8 mouse cellular contexts compared by ENCODE assay signal in genomic region chr11:88693002-88693769, GRCm38 (mm10). TPM values are rescaled to one million over a fixed set of nuclear protein-coding genes. Genes with fewer than 3 reads are reported as not detected.
DNase-seq lines count a peak whose midpoint lies in the region; ATAC-seq and TF ChIP-seq lines count a peak whose summit lies in the region.
"Had no signal": no experiment of that assay in that cellular context is flagged by ENCODE, and none has a peak within 500 bp of the region (broad histone marks: within the 10 kb centered on the region; RNA-seq: fewer than 3 reads in every experiment).

No protein-coding gene starts in this region.

- no peaks in the 10 kb centered on the region for H3K27me3 ChIP-seq in forebrain, embryonic 12.5 days
- H3K27me3 ChIP-seq: megakaryocyte, embryonic 14.5 days had no signal

- DNase-seq in B cell, adult 2 months = peak; percentile 20 to 21
- DNase-seq in CD4-positive helper T cell, adult 2 months (ENCODE audit: low read depth, low spot score) = peak; percentile 30
- DNase-seq in kidney, postnatal 4 days = peak; percentile 49 to 71
- DNase-seq in cerebellum, adult 18-20 months = no peak
- DNase-seq in thymus, postnatal 14 days = no peak
- no peak for DNase-seq in lung, adult 2 months

- H3K9me3 ChIP-seq in forebrain, embryonic 12.5 days = no peaks in the 10 kb centered on the region
- H3K9me3 ChIP-seq: megakaryocyte, embryonic 14.5 days had no signal

- H3K4me1 ChIP-seq in forebrain, embryonic 12.5 days = peaks cover 93% of the 10 kb centered on the region
- peaks cover 18% of the 10 kb centered on the region for H3K4me1 ChIP-seq in lung, adult 2 months (ENCODE audit: control insufficient read depth, insufficient read depth, low read length)

- peaks cover 39% of the 10 kb centered on the region for H3K36me3 ChIP-seq in forebrain, embryonic 12.5 days (replicated peaks)

- H3K4me3 ChIP-seq in forebrain, embryonic 12.5 days (replicated peaks) = no peak overlapping the region
- H3K4me3 ChIP-seq in lung, adult 2 months (replicated peaks; ENCODE audit: extremely low read depth, low read depth, low read length) = no peak overlapping the region

- no peak for ATAC-seq in forebrain, embryonic 12.5 days (ENCODE audit: low FRiP score)

- H3K9ac ChIP-seq in forebrain, embryonic 12.5 days = peak overlapping the region; percentile 25; the same call in 1 of the 2 replicates

- peak overlapping the region; percentile 88 for H3K27ac ChIP-seq in forebrain, embryonic 12.5 days

- 20% methylated on average over 13 of the region's 13 CpGs for WGBS in forebrain, embryonic 12.5 days
- WGBS in lung, adult 2 months = 75% methylated on average over 13 of the region's 13 CpGs

- no peak for TF ChIP-seq CTCF in lung, adult 2 months (IDR thresholded peaks at IDR 0.05; ENCODE audit: insufficient read depth, low read length)

- H3K4me2 ChIP-seq in forebrain, embryonic 12.5 days = no peak overlapping the region

- no peak for TF ChIP-seq POLR2A in lung, adult 2 months (IDR thresholded peaks at IDR 0.05; ENCODE audit: borderline replicate concordance, extremely low read depth, low read depth, low read length)

RNA-seq across cellular contexts. Expression of gene Msi2, which starts 25.1 kb away (rescaled TPM):
- 34.9 and 35.8 TPM in 2 replicates for polyA plus RNA-seq in forebrain, embryonic 12.5 days (2016; fragmentation: Nextera tagmentation; extraction: Ambion mirVana)
- polyA plus RNA-seq in lung, adult 2 months (2012; rRNA removed) = 28.6 and 29.5 TPM in 2 replicates

Comparison
In these comparisons a context has a peak if more than half of its experiments do, and no peak if none do; other contexts are left out.
1. DNase-seq: peak in B cell, adult 2 months (2 of 2), CD4-positive helper T cell, adult 2 months (single experiment) and kidney, postnatal 4 days (2 of 2); none in cerebellum, adult 18-20 months (0 of 2), thymus, postnatal 14 days (single experiment) and lung, adult 2 months (single experiment).